Mouse (Mus musculus): ENCODE results near the gene Sf3b2.

Gene Sf3b2

GRCm38 (mm10) chr19:5294972-5295735 is at the start of gene Sf3b2:
Sf3b2 (minus strand) TSS chr19:5295455.
- DNase-seq, result peak; percentile 99

GRCm38 (mm10) chr19:5341360-5341759 is 46.1 kb upstream of the Sf3b2 start:
- no peak for DNase-seq

- DNase-seq, result peak; percentile 62 to 87
These were observed 42.7 kb upstream of the Sf3b2 start for GRCm38 (mm10) chr19:5337975-5338374.

- no peak for DNase-seq
These were observed 40.2 kb upstream of the Sf3b2 start, which contains the start of gene Catsper1 for GRCm38 (mm10) chr19:5335441-5335840. Catsper1 (plus strand) TSS chr19:5335741.

- no peak for DNase-seq
These were observed 39.5 kb upstream of the Sf3b2 start for GRCm38 (mm10) chr19:5334741-5335140.

DNA sequence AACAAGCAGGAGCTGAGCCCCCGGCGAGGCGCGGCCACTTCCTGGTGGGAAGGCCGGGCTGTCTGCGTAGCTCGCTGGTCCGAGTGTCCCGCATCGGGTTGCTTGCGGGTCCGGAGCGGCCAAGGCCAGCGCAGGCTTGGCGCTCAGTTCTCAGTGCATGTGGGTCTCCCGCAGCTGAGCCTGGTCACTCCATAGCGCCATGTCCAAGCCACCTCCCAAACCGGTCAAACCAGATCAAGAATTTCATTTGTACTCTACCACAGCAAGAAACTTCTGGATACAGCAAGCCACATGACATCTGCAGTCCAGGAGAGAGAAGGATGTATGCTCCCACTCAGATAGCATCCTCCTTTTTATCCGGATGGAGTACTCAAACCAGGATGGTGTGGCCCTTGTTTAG is 32.7 kb upstream of the Sf3b2 start:
- DNase-seq, result peak; percentile 17 to 36

DNA sequence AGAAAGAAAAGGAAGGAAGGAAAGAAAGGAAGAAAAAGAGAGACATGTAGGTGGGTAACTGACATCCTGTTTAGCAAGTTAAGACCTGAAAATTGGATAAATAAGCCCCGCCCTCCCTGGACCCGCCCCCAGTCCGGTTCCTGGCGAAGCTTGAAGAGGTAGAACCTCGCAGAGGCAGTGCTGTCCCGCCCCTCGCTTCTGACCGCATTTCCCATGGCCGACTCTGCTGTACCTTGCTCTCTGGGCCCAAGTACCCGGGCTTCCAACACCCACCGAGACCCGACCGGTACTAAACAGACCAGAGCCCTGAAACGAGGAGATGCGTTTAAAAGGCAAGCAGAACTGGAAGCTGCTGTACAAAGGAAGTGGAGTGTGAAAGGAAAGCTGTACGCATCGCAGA is 28.5 kb upstream of the Sf3b2 start:
- DNase-seq, result peak; percentile 61 to 64

GRCm38 (mm10) chr19:5313189-5313588 is 17.9 kb upstream of the Sf3b2 start:
- no peak for DNase-seq

DNA sequence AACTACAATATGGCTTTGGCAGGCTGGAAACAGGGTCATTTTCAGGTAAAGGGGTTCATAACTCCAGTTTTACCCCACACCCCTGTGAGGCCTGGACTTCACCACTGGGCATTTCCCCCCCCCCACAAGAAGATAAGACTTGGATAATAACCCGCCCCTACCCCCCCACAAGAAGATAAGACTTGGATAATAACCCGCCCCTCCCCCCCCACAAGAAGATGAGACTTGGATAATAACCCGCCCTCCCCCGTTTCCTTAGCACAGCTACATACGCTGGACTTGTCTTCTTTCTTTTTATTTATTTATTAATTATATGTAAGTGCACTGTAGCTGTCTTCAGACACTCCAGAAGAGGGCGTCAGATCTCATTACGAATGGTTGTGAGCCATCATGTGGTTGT is 13.8 kb upstream of the Sf3b2 start:
- no peak for DNase-seq

GRCm38 (mm10) chr19:5306968-5307734 is 11.9 kb upstream of the Sf3b2 start:
- DNase-seq, result no peak

- DNase-seq, result no peak
These were observed 11.0 kb upstream of the Sf3b2 start for GRCm38 (mm10) chr19:5306279-5306678.

GRCm38 (mm10) chr19:5302455-5302854 is 7.2 kb upstream of the Sf3b2 start:
- DNase-seq, result peak in 1 of 2 experiments; percentile 52

DNA sequence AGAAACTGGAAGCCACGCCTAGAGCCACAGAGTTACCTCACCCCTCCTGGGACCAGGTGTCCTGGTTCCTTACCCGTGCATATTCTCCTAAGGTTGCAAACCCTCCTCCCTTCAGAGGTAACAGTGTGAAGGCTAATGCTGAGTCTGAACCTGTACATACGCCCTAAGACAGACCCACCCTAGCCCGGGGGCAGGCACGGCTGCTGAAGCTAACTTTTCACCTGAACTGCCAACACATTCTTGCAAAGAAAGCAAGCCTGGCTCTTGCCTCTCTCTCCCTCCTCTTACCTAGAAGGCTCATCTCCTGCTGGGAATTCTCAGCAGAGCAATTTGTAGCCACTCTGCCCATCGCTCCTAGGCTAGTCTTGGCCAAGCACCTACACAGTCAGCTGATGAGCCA is 5.3 kb upstream of the Sf3b2 start:
- DNase-seq, result no peak

DNA sequence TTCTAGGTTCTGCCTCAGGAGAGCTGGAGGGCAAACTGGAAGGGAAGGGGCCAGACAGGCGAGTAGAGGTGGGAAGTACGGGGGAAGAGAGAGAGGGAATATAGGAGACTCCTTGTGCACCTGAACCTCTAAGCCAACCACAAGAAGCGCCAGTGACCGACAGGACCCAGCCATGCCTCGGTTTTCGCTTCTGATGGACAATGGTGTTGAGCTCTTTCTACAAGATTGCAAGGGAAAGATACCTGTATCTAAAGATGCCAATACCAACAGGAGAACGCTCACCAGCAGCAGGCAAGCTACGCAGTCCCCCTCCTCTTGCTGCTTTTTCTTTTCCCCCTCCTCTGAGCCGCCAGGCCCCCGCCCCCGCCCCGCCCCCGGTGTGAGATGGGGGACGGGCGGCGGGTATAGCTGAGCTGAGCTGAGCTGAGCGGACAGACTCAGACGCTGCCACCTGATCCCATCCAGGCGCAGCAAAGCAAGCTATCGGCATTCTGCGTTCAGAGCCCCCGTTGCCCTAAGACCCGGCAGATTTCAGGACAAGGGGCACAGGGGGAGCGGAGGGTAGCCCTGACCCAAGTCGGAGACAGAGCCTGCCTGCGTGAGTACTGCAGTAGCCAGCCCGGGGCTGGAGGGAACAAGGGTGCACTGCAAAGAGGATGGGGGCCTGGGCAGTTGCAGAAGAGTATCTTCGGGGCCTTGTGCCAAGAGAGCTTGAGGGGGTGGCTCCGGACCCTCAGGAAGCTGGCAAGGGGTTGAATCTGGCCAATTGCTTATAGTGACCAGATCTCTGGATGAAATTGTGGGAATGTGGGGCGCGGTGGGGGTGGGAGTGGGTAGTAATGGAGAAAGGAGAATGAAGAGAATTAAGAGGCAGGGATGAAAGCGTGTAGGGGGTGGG is 2.9 kb upstream of the Sf3b2 start, which contains the start of gene Gal3st3:
Gene Gal3st3, plus strand, starts transcription at position 429 of the 898 bp plus-strand sequence.
- DNase-seq, result no peak

DNA sequence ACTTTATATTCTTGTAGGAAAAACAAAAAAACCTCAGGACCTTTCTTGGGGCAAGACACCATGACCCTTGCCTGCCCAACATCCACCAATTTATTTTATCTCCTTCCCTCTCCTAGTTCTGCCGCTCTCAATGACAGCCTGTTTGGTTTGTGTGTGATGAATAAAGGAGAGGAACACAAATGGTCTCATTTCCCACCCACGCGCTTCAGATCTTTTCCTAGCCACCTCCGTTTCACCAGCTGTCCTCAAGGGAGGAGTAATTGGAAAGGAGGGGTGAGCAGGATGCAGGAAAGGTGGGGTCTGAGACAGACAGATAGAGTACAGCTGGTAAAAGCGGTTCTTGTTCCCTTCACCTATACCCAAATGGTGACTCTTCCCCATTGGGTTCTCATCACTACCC is 1.4 kb upstream of the Sf3b2 start:
- no peak for DNase-seq

GRCm38 (mm10) chr19:5295736-5296075 is 451 bp upstream of the Sf3b2 start:
- DNase-seq, result no peak

- DNase-seq, result no peak
These were observed 16.9 kb downstream of the Sf3b2 start for GRCm38 (mm10) chr19:5278381-5278780.

DNA sequence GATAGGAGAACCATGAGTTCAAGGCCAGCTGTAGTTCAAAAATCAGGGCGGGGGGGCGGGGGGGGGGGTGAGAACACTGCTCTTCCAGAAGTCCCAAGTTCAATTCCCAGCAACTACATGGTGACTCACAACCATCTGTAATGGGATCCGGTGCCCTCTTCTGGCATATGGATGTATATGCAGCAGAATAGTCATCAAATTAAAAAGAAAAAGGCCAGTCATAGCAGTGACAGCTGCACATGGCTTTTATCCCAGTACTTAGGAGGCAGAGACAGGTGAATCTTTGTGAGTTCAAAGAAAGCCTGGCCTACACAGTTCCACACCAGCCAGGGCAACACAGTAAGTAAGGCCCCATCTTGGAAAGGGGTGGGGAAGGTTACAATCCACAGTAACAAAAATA is 18.1 kb downstream of the Sf3b2 start:
- no peak for DNase-seq

GRCm38 (mm10) chr19:5276531-5276930 is 18.7 kb downstream of the Sf3b2 start:
- no peak for DNase-seq

DNA sequence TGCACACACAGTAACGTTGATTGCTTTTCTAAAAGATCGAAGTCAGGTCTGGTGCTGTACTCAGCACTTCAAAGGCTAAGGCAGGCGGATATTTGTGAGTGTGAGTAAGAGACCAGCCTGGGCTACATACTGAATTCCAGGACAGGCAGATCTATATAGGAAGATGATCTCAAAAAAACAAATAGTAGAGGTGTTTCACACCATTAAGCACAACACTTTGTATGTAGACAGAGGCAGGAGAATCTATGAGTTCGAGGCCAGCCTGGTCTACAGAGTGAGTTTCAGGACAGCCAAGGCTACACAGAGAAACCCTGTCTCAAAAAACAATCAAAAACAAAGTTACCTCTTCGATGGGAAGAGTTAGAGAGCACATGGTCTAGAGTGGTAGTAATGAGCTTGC is 19.5 kb downstream of the Sf3b2 start:
- DNase-seq, result no peak

GRCm38 (mm10) chr19:5274641-5275040 is 20.6 kb downstream of the Sf3b2 start:
- no peak for DNase-seq

DNA sequence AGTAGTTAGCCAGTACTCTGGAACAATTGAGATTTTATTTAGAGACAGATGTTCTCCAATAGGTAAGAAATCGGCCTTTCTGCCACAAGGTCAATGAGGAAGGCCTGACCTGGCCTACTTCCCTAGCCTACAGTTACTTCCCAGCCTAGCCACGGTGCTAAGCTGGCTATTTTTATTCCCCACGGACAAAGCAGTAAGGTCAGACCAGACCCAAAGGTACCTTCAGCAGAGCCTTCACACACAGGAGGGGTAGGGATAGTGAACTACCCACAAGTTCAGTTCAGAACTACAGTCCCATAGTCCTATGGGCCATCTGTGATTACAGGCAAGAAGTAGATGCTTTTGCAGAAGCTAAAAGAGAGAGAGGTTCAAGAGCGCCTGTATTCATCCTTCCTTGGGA is 21.3 kb downstream of the Sf3b2 start:
- DNase-seq, result no peak
